Mouse (Mus musculus) kidney, postnatal 4 days (tissue): ENCODE data around the gene 2610001J05Rik.

Source experiments
- DNase-seq, 2 experiments: peaks; one replicate each; pipeline ENCODE4 v3.0.0; 2021; ENCODE audit warnings: mixed read lengths in 2 of 2

The 2610001J05Rik gene

GRCm38 (mm10) chr6:13835720-13836665, 35.3 kb downstream of the 2610001J05Rik start:
- DNase-seq, result no peak

DNA sequence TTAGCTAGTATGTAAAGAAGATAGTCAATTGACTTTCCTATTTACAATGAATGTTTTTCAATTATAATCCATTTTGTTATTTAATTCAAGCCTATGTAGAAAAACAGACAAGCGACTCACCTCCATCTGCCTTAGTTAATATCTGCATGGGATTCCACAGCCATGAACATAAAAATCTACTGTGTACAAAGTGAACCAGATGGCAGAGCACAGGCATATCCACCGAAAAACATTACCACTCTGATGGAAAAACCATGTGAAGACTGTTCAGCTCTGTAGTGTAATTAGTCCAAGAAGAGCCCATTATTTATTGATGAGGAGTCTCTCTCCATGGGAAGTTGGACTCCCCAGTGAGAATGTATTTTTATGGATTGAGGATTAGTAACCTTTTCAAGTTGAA, 38.5 kb downstream of the 2610001J05Rik start:
- DNase-seq, result no peak

DNA sequence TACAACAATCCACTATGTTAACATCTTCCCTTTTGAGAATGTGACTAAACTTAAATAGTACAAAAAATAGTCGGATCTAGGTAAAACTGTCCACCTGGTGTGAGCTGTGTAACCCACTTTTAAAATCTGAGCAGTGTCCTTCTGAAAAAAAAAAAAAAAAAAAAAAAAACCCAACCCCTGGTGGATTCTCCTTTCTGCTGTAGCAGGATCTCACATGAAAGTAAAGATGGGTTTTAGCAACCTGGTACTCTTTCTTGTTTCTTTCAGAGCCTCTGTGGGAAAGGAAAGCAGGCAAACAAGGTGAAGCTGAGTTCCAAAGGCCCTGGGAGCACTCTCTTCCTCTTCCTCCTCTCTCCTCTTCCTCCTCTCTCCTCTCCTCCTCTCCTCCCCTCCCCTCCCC, 42.4 kb downstream of the 2610001J05Rik start:
- no peak for DNase-seq
